Mouse (Mus musculus) R1 (cell line): Measurements from ENCODE around the gene Ssh3.
A peak's percentile ranks its signal among the peaks of the same experiment; 100 is the strongest.
"Not testable (repeated sequence)": the region's sequence is repeated elsewhere in the genome, so short reads cannot be mapped to it uniquely, and the experiment has no call there.

Experiments used
- DNase-seq: peaks from one replicate; pipeline ENCODE4 v3.0.0-alpha.2; 2018; ENCODE audit warnings: low read depth, low spot score

Gene Ssh3

GRCm38 (mm10) chr19:4296611-4297010 lies 27.6 kb upstream of the Ssh3 start:
- DNase-seq, result no peak

GRCm38 (mm10) chr19:4295391-4295790 lies 26.4 kb upstream of the Ssh3 start:
- no peak for DNase-seq

- DNase-seq, result peak; percentile 71
Measured at GRCm38 (mm10) chr19:4294381-4295097, 25.6 kb upstream of the Ssh3 start.

- DNase-seq, result no peak
Measured at GRCm38 (mm10) chr19:4291161-4291560, 22.2 kb upstream of the Ssh3 start.

- DNase-seq, result no peak
Measured at GRCm38 (mm10) chr19:4290749-4291148, 21.8 kb upstream of the Ssh3 start.

DNA sequence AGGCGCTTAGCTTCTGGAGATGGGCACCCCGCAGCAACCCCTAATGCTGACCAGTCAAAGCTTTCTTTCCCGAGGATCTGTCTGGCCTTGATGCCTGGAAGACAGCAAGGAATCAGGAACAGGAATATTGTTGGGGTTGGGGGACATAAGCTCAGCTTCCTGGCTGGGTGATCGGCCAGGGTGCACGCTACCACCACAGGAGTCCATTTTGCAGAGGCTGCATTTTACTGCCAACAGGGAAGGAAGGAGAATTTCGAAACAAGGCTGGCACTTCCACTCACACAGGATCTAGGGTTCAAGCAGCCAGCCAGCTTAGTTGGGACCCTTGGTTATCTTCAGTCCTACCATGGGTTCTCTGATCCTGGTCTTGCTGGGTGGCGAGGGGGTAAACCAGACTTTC lies 14.7 kb upstream of the Ssh3 start:
- no peak for DNase-seq

- DNase-seq, result peak; percentile 98
Measured at GRCm38 (mm10) chr19:4282898-4283553, 14.0 kb upstream of the Ssh3 start, which contains the start of gene Ankrd13d. Ankrd13d (minus strand) TSS chr19:4283137.

GRCm38 (mm10) chr19:4280425-4280824 lies 11.4 kb upstream of the Ssh3 start:
- DNase-seq, result no peak

DNA sequence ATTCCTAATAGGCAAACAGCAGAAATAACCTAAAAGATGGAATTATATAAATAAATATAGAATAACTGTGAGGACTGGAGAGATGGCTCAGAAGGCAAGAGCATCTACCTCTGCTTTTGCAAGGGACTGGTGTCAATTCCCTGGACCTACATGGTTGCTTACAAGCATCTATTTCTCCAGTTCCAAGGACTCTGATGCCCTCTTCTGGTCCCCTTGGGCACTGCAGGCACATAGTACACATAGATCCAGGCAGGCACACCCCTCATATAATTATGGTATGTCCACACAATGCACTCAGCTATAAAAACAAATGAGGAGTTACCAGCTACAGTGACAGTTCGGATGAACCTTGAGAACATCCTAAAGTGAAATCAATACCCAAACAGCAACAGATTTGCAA lies 10.5 kb upstream of the Ssh3 start:
- peak; percentile 88 for DNase-seq

GRCm38 (mm10) chr19:4270972-4271371 lies 2.0 kb upstream of the Ssh3 start:
- no peak for DNase-seq

DNA sequence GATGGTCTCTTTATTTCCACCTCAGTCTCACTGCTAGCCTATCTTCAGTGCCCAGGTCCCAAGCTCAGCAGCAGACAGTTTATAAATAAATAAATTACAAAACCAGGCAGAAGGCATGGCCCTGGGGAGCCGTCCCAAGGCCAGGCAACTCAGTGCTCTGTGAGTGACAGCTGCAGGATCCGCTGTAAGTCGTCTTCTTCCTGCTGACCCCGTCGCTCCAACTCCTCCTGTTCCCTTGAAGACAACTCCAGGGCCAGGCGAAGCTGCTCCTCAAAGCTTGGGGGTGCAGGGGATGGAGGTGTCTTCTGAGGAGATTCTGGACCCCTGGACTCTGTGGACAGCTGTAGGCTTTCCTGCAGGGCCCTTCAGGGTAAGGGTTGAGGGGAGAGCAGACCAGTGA lies 1.2 kb upstream of the Ssh3 start:
- no peak for DNase-seq

GRCm38 (mm10) chr19:4265956-4266355 lies 3.0 kb downstream of the Ssh3 start:
- DNase-seq, result peak; percentile 42

DNA sequence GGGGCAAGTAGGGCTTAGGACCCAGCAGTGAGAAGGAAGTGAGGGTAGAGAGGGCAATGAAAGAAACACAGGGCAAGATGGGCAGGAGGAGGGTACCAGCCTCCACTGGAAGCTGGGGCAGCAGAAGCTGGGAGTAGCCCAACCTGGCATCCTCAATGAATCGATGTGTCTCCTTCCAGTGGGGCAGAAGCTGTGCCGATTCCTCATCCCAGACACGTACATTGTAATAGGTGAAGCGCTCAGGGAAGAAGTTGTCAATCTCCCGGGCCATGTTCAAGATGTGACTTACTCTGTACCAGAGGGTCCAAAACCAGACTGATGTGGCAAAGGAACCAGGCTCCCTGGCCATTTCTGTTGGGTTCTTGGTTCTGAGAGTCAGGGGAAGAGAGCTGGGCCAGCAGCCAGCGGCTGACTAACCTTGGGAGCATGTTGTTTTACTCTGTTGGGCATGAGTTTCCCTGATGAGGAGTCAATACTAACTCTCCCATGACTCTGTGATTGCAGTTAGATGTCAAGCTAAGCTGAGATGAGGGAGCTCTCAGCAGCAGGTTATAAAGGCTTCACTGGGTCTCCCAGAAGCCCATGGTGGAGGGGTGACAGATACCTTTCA lies 4.7 kb downstream of the Ssh3 start:
- no peak for DNase-seq

DNA sequence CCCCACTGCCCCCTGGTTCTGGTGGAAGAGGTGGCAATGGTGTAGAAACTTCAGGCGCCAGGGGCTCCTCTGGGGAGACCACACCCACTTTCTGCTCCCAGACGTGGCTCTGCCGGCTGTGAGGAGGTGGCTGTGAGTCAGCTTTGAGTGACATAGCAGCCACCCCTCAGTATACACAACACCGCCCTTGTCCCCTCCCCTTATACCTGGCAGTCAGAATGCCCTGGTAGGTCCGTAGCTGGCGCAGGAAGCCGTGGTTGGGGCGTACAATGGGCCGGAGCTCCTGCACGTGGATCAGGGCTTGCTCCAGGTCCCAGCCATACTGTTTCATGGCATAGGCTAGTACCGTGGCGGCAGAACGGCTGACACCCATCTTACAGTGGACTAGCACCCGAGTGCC lies 5.3 kb downstream of the Ssh3 start:
- DNase-seq, result peak; percentile 48

DNA sequence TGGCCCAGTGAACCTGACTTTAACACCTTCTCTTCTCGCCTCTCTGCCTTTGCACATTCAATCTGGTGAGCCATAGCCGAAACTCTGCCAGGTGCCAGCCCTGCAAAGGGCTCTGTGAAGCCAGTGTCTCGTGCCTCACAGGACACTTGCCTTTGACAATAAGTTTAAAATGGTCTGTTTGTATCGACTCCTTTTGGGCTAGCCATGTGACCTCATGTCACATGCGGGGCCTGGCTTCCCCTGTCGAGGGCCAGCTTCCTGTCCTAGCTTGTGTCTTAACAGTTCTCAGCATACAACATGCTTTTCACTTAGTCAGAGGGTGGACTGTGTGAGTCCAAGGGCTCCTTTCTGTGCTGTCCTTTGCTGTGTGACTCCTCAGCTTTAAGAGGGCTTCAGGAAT lies 6.2 kb downstream of the Ssh3 start:
- no peak for DNase-seq

DNA sequence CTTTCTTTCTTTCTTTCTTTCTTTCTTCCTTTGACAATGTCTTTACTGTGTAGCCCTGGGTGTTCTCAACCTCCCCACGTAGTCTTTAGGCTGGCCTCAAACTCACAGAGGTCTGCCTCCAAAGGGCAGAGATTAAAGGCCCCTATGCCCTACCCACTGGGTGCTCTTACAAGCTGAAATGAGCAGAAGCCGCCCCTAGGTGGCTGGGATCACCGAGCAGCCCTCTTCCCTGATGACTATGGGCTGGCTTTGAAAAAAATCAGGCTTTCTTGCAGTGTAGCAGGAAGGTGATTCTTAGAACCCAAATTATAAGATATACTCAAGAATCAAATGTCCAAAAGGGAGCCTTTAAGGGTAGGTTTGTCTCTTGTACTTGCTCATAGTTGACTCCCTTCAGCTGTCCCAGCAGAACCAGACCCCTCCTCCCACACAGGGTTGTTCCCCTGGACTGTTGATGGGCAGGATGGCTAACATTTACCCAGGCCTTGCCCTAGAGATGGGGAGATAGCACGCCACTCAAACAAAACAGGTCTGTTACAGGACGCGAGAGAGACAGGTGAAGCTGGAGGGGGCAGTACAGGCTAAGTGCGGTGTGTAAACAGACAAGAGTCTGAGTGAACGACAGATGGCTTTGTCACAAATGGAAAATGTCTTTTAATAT lies 7.8 kb downstream of the Ssh3 start:
- peak; percentile 45 for DNase-seq

- DNase-seq, result no peak
Measured at GRCm38 (mm10) chr19:4257897-4258252, 11.1 kb downstream of the Ssh3 start.

DNA sequence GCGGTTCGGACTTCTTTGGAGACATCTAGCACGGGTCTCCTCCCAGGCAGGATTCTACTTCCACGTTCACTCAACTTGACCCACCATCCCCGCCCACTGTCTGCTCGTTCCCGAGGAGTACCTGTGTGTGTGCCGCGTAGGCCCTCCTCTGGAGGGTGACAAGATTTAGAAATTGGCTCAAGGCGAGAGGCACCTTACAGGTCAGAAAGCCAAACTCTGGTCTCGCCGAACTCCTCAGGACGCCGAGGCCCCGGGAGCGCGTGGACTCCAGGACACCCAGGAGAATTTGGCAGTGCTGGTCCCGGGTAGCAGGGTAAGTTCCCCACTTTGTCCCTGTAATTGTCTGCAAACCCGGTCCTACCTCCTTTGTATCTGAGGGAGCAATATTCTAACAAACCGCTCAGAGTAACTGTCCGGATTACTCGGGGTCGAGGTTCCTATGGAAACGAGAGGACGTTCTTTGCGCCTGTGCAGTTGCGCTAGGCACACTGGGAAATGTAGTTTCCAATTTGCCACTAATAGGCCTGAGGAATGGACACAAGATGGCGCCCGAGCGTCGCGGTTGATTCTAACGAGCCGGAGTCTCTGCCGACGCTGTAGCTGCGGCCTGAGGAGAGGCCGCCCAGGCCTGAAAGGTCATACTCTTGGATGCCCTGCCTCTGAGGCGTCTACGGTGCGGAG lies 11.6 kb downstream of the Ssh3 start:
- DNase-seq, result peak; percentile 97

DNA sequence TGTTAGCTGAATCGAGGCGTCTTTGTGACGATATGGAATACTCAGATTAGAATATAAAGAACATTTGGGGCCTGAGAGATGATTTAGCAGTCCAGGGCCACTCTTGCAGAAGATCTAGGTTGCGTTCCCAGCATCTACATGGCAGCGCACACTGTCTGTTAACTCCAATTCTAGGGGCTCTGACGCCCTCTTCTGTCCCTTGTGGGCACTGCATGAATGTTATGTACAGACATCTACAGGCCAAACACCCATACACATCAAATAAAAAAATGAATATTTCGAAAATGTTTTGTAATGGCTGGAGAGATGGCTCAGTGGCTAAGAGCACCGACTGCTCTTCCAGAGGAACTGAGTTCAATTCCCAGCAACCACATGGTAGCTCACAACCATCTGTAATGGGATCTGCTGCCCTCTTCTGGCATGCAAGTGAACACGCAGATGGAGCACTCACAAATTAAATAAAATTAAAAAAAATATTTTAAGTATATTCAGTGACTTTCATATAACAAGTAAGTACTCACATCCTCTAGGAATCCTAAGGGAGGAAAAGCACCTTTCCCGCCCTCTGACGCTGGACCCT lies 13.3 kb downstream of the Ssh3 start:
- peak; percentile 84 for DNase-seq

DNA sequence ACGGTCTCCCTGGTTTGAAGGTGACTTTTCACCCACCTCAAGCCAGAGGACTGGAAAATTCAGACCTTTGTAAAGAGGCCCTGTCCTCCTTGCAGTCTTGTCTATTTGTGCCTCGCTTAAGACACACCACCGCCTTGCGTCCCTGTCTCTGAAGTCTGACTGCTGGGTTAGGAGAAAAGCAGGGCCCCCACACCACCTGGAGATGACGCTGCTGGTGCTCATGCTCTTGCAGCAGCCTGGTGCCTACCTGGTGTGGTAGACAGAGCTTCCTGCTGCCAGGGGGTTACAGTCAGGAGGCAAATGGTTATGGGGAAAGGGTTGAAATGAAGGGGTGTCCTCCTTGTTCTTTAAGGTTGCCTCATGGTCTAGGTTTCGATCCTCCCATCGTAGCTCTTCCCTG lies 14.8 kb downstream of the Ssh3 start:
- DNase-seq, result no peak

GRCm38 (mm10) chr19:4248683-4249082 lies 20.3 kb downstream of the Ssh3 start:
- not testable (repeated sequence) for DNase-seq

DNA sequence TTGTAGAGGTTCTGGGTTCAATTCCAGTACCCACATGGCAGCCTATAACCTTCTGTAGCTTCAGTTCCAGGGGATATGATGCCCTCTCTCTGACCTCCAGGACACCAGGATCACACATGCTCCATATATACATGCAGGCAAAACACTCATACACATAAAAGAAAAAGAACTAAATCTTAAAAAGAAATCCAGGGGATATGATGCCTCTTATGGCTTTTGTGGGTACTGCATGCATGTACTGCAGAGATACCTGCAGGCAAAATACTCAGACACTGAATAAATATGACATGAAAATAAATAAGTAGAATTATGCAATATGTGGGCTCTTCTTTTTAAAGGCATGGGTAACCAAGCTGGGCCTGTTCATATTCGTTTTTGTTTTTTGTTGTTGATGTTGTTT lies 22.0 kb downstream of the Ssh3 start:
- peak; percentile 25 for DNase-seq
